Mouse (Mus musculus): ENCODE measurements around the gene Ehbp1. TPM values are rescaled to one million over a fixed set of nuclear protein-coding genes. Genes with fewer than 3 reads are reported as not detected.

Ehbp1 gene
- polyA plus RNA-seq, 1 experiment = 29.1 TPM

- Histone ChIP-seq H3K9ac (ENCODE audit: low read depth, poor library complexity, severe bottlenecking) (no peak overlapping the region), H3K4me3 (ENCODE audit: low read depth, low read length) (no peak overlapping the region), H3K36me3 (ENCODE audit: control insufficient read depth, insufficient read depth, low read length, poor library complexity, severe bottlenecking) (no peaks in the 10 kb centered on the region), H3K9me3 (replicated peaks; ENCODE audit: control insufficient read depth, insufficient read depth, low read length, poor library complexity, severe bottlenecking) (no peaks in the 10 kb centered on the region), H3K27me3 (ENCODE audit: control insufficient read depth, insufficient read depth, low read length, poor library complexity, severe bottlenecking) (no peaks in the 10 kb centered on the region), H3K27ac (ENCODE audit: insufficient read depth, low read length) (no peak overlapping the region), H3K4me1 (ENCODE audit: control insufficient read depth, insufficient read depth, low read length) (no peaks in the 10 kb centered on the region)
- TF ChIP-seq CTCF (IDR thresholded peaks at IDR 0.05; ENCODE audit: low read depth, low read length) (no peak), POLR2A (IDR thresholded peaks at IDR 0.05; ENCODE audit: insufficient read depth, low read length) (no peak), EP300 (IDR thresholded peaks at IDR 0.05; ENCODE audit: insufficient read depth, low read depth, low read length) (no peak)
Measured at GRCm38 (mm10) chr11:22190576-22190975, 151.5 kb downstream of the Ehbp1 start.

- Histone ChIP-seq H3K4me3 (ENCODE audit: low read depth, low read length) (no peak overlapping the region), H3K4me1 (ENCODE audit: control insufficient read depth, insufficient read depth, low read length) (no peaks in the 10 kb centered on the region), H3K27me3 (ENCODE audit: control insufficient read depth, insufficient read depth, low read length, poor library complexity, severe bottlenecking) (no peaks in the 10 kb centered on the region), H3K9ac (ENCODE audit: low read depth, poor library complexity, severe bottlenecking) (no peak overlapping the region), H3K9me3 (replicated peaks; ENCODE audit: control insufficient read depth, insufficient read depth, low read length, poor library complexity, severe bottlenecking) (no peaks in the 10 kb centered on the region), H3K27ac (ENCODE audit: insufficient read depth, low read length) (no peak overlapping the region), H3K36me3 (ENCODE audit: control insufficient read depth, insufficient read depth, low read length, poor library complexity, severe bottlenecking) (no peaks in the 10 kb centered on the region)
- TF ChIP-seq POLR2A (IDR thresholded peaks at IDR 0.05; ENCODE audit: insufficient read depth, low read length) (no peak), EP300 (IDR thresholded peaks at IDR 0.05; ENCODE audit: insufficient read depth, low read depth, low read length) (no peak), CTCF (IDR thresholded peaks at IDR 0.05; ENCODE audit: low read depth, low read length) (no peak)
Measured at GRCm38 (mm10) chr11:22189970-22190369, 152.1 kb downstream of the Ehbp1 start.

- no peaks in the 10 kb centered on the region for H3K36me3 ChIP-seq (ENCODE audit: control insufficient read depth, insufficient read depth, low read length, poor library complexity, severe bottlenecking)
Measured at GRCm38 (mm10) chr11:22181530-22182501, 160.3 kb downstream of the Ehbp1 start.

GRCm38 (mm10) chr11:22180146-22180545 lies 161.9 kb downstream of the Ehbp1 start:
- Histone ChIP-seq H3K9me3 (replicated peaks; ENCODE audit: control insufficient read depth, insufficient read depth, low read length, poor library complexity, severe bottlenecking) (no peaks in the 10 kb centered on the region), H3K36me3 (ENCODE audit: control insufficient read depth, insufficient read depth, low read length, poor library complexity, severe bottlenecking) (no peaks in the 10 kb centered on the region), H3K9ac (ENCODE audit: low read depth, poor library complexity, severe bottlenecking) (no peak overlapping the region), H3K4me1 (ENCODE audit: control insufficient read depth, insufficient read depth, low read length) (peaks cover 1% of the 10 kb centered on the region), H3K27ac (ENCODE audit: insufficient read depth, low read length) (no peak overlapping the region), H3K27me3 (ENCODE audit: control insufficient read depth, insufficient read depth, low read length, poor library complexity, severe bottlenecking) (no peaks in the 10 kb centered on the region), H3K4me3 (ENCODE audit: low read depth, low read length) (no peak overlapping the region)
- TF ChIP-seq POLR2A (IDR thresholded peaks at IDR 0.05; ENCODE audit: insufficient read depth, low read length) (no peak), CTCF (IDR thresholded peaks at IDR 0.05; ENCODE audit: low read depth, low read length) (no peak), EP300 (IDR thresholded peaks at IDR 0.05; ENCODE audit: insufficient read depth, low read depth, low read length) (no peak)

More at GRCm38 (mm10) chr11:22181530-22182501, 160.3 kb downstream of the Ehbp1 start:
- no peaks in the 10 kb centered on the region for H3K9me3 ChIP-seq (replicated peaks; ENCODE audit: control insufficient read depth, insufficient read depth, low read length, poor library complexity, severe bottlenecking)
- TF ChIP-seq POLR2A (IDR thresholded peaks at IDR 0.05; ENCODE audit: insufficient read depth, low read length) (no peak), EP300 (IDR thresholded peaks at IDR 0.05; ENCODE audit: insufficient read depth, low read depth, low read length) (no peak), CTCF (IDR thresholded peaks at IDR 0.05; ENCODE audit: low read depth, low read length) (no peak)
- no peaks in the 10 kb centered on the region for H3K27me3 ChIP-seq (ENCODE audit: control insufficient read depth, insufficient read depth, low read length, poor library complexity, severe bottlenecking)
- peaks cover 1% of the 10 kb centered on the region for H3K4me1 ChIP-seq (ENCODE audit: control insufficient read depth, insufficient read depth, low read length)
- H3K27ac ChIP-seq (ENCODE audit: insufficient read depth, low read length) = no peak overlapping the region
- H3K4me3 ChIP-seq (ENCODE audit: low read depth, low read length) = no peak overlapping the region
- H3K9ac ChIP-seq (ENCODE audit: low read depth, poor library complexity, severe bottlenecking) = no peak overlapping the region

- Histone ChIP-seq H3K9me3 (replicated peaks; ENCODE audit: control insufficient read depth, insufficient read depth, low read length, poor library complexity, severe bottlenecking) (no peaks in the 10 kb centered on the region), H3K36me3 (ENCODE audit: control insufficient read depth, insufficient read depth, low read length, poor library complexity, severe bottlenecking) (no peaks in the 10 kb centered on the region), H3K4me1 (ENCODE audit: control insufficient read depth, insufficient read depth, low read length) (peaks cover 1% of the 10 kb centered on the region), H3K4me3 (ENCODE audit: low read depth, low read length) (no peak overlapping the region), H3K27ac (ENCODE audit: insufficient read depth, low read length) (no peak overlapping the region), H3K27me3 (ENCODE audit: control insufficient read depth, insufficient read depth, low read length, poor library complexity, severe bottlenecking) (no peaks in the 10 kb centered on the region), H3K9ac (ENCODE audit: low read depth, poor library complexity, severe bottlenecking) (no peak overlapping the region)
- TF ChIP-seq EP300 (IDR thresholded peaks at IDR 0.05; ENCODE audit: insufficient read depth, low read depth, low read length) (no peak), POLR2A (IDR thresholded peaks at IDR 0.05; ENCODE audit: insufficient read depth, low read length) (no peak), CTCF (IDR thresholded peaks at IDR 0.05; ENCODE audit: low read depth, low read length) (no peak)
Measured at GRCm38 (mm10) chr11:22178569-22178968, 163.5 kb downstream of the Ehbp1 start.

- no peaks in the 10 kb centered on the region for H3K27me3 ChIP-seq (ENCODE audit: control insufficient read depth, insufficient read depth, low read length, poor library complexity, severe bottlenecking)
- H3K9me3 ChIP-seq (replicated peaks; ENCODE audit: control insufficient read depth, insufficient read depth, low read length, poor library complexity, severe bottlenecking) = no peaks in the 10 kb centered on the region
- H3K4me3 ChIP-seq (ENCODE audit: low read depth, low read length) = no peak overlapping the region
- H3K36me3 ChIP-seq (ENCODE audit: control insufficient read depth, insufficient read depth, low read length, poor library complexity, severe bottlenecking) = no peaks in the 10 kb centered on the region; the same call in 1 of the 2 replicates
- no peaks in the 10 kb centered on the region for H3K4me1 ChIP-seq (ENCODE audit: control insufficient read depth, insufficient read depth, low read length)
- no peak overlapping the region for H3K9ac ChIP-seq (ENCODE audit: low read depth, poor library complexity, severe bottlenecking)
- TF ChIP-seq CTCF (IDR thresholded peaks at IDR 0.05; ENCODE audit: low read depth, low read length) = no peak
- TF ChIP-seq EP300 (IDR thresholded peaks at IDR 0.05; ENCODE audit: insufficient read depth, low read depth, low read length) = no peak
- no peak for TF ChIP-seq POLR2A (IDR thresholded peaks at IDR 0.05; ENCODE audit: insufficient read depth, low read length)
- no peak overlapping the region for H3K27ac ChIP-seq (ENCODE audit: insufficient read depth, low read length)
Measured at GRCm38 (mm10) chr11:22174311-22174710, 167.8 kb downstream of the Ehbp1 start.
